Mouse (Mus musculus): ENCODE results near the gene Rhobtb1.

- TF ChIP-seq CTCF (IDR thresholded peaks at IDR 0.05; ENCODE audit: borderline replicate concordance, control insufficient read depth, extremely low read depth, insufficient read depth, low read length, poor library complexity) (no peak), POLR2A (IDR thresholded peaks at IDR 0.05; ENCODE audit: control insufficient read depth, extremely low read depth, insufficient read depth, low read length, poor library complexity) (no peak)
Measured at GRCm38 (mm10) chr10:69286939-69287338, 135.7 kb downstream of the Rhobtb1 start.

Measured in thymus, adult 2 months (tissue).